Mouse (Mus musculus): ENCODE results near the gene Gm21987.

- TF ChIP-seq TAL1 (IDR thresholded peaks at IDR 0.05; ENCODE audit: low read length) (no peak), GATA1 (IDR thresholded peaks at IDR 0.05; ENCODE audit: low read length) (no peak)
Observed at GRCm38 (mm10) chr16:38347588-38347987, 748 bp downstream of the Gm21987 start.
